Mouse (Mus musculus) large intestine, adult 2 months (tissue): ENCODE results near the gene Gm13119. TPM values are rescaled to one million over a fixed set of nuclear protein-coding genes. Genes with fewer than 3 reads are reported as not detected.
A peak's percentile ranks its signal among the peaks of the same experiment; 100 is the strongest.
"Not testable (repeated sequence)": the region's sequence is repeated elsewhere in the genome, so short reads cannot be mapped to it uniquely, and the experiment has no call there.

ENCODE experiments used
- DNase-seq: peaks from one replicate; pipeline ENCODE4 v3.0.0-alpha.2; 2012; ENCODE audit warnings: low read depth, low spot score
- WGBS: fragments of 180-500 bp; shearing (Covaris S2); methylation state at CpG from one replicate; pipeline ENCODE4 v1.1.7; 2018; 5-methylcytosine and 5-hydroxymethylcytosine counted together
- polyA plus RNA-seq: library from polyadenylated mRNA; depleted of rRNA; stranded (reverse); fragments of >200 nt; gene quantifications from 2 replicates; pipeline ENCODE4 v1.2.3, GENCODE M21; 2012; rRNA removed

Gene Gm13119
- polyA plus RNA-seq = not detected in 2 replicates

DNA sequence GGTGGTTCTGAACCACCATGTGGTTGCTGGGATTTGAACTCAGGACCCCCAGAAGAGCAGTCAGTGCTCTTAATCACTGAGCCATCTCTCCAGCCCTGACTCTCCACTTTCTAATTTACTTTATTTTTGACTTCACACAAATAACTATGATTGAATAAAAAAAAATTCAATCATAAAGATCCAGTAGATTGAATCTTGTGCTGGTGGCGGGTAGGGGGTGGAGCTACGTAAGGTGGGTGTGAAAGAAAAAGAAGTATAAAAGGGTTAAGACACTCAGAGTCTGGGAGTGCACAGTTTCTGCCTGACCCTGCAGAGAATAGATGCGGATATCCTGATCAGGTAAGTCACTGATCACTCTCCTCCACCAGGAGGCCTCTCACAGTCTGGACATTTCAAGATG is at the start of gene Gm13119:
TSS of gene Gm13119 (plus strand) at position 301 of the 400 bp plus-strand sequence.
- not testable (repeated sequence) for DNase-seq
- WGBS = 87% methylated on average over 3 of the region's 3 CpGs

GRCm38 (mm10) chr4:144312666-144313460 is 44.9 kb upstream of the Gm13119 start:
- DNase-seq = not testable (repeated sequence)
- WGBS = 57% methylated on average over 2 of the region's 2 CpGs

DNA sequence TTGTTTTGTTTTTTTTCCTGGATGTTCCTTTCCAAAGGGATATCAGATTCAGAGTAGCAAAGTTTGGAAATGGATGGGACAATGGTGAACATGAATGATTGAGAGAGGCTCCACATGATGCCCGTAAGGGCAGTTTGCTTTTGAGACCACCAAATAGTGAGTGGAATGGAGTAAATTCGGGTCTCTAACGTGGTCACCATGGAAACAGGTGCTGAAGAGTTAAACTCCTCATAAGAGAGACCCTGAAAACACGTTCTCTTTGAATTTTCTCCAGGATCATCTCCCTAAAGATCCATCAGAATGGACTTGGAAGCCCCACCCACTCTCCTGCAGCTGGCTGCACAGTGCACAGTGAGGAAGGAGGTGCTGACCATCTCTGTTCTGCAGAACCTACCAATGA is 27.8 kb upstream of the Gm13119 start, which contains the start of gene Gm13128:
TSS of gene Gm13128 (plus strand) at position 301 of the 400 bp plus-strand sequence.
- 46% methylated on average over 4 of the region's 4 CpGs for WGBS
- not testable (repeated sequence) for DNase-seq

- not testable (repeated sequence) for DNase-seq
- WGBS = 74% methylated on average over 3 of the region's 3 CpGs
Observed at GRCm38 (mm10) chr4:144335856-144336255, 21.9 kb upstream of the Gm13119 start.

DNA sequence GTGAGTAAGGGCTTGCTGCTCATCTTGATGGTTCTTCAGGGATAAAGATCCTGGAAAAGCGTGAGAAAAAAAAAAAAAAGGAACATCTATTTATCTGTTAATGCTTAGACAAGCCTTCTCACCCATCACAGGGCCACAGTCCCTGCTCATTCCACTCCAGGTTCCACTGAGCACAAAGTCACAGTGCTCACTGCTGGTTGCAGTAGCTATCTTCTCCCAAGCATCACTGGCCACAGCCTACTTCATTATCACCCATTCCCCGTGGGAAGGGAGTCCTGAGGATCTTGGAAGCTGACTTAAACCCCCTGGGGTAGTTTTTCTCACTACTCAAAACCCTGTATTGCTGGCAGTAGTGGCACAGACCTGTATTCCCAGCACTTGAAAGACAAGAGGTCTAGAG is 20.2 kb downstream of the Gm13119 start, which contains the start of gene Pramef20:
TSS of gene Pramef20 (minus strand) at position 23 of the 400 bp plus-strand sequence.
- no peak for DNase-seq

DNA sequence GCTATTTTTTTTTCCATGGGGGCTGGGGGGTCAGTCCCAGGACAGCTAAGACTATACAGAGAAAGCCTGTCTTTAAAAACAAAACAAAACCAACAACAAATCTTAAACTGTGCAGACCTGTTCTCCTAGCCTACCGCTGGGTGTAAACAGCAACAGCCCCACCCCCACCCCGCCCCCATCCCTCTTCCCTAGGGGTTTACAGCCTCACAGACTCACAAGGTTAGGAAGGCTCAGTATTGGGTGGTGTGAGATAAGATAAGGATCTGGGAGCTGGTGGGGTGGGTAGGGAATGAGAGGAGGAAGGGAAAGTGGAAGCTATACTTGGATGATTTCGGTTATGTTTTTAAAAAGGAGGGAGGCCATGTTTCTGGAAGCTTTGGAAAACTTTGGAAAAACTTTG is 38.6 kb downstream of the Gm13119 start:
- WGBS = 22% methylated on average over 3 of the region's 3 CpGs
- no peak for DNase-seq

More for the DNA sequence above, 20.2 kb downstream of the Gm13119 start, which contains the start of gene Pramef20:
- 38% methylated on average over 2 of the region's 2 CpGs for WGBS

DNA sequence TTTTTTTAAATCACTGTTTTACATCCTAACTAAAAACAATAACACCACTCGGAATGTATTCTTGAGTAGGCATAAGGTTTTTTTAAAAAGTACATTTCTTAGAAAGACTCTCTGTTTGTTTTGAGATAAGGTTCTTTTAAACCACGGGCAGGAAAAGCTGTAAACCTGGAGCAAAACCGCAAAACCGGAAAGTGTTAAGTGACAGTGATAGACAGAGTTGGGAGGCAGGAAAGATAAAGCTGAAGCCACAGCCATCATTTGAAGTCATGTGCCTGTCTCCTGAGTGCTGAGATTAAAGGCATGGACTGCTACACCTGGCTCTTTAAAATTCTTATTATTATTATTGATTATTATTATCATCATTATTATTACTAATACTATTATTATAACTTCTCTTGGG is 45.0 kb downstream of the Gm13119 start:
- no peak for DNase-seq
- WGBS = 10% methylated on average over 4 of the region's 4 CpGs

- peak; percentile 8 for DNase-seq
- WGBS = 2% methylated on average over 17 of the region's 17 CpGs
Observed at GRCm38 (mm10) chr4:144404456-144405086, 46.8 kb downstream of the Gm13119 start.

- WGBS = 86% methylated on average over 3 of the region's 3 CpGs
Observed at GRCm38 (mm10) chr4:144406261-144406660, 48.5 kb downstream of the Gm13119 start.

DNA sequence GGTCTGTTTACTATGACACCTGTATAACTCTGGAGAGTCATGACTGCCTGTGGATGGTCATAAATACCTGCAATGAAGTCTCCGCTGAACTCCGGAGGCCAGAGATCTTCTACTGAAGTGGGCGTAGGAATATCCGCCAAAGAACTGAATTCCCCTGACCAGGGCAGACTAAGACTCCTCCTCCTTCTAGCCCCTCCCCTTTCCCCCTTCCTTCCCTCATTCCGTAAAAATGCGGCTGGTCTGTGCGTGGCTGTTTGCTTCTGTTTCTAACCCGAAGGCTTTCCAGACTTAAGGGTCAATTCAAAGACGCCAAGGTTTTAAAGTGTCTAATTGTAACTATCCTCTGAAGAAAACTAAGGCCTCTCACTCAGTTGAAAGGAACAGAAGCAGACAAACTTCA is 50.5 kb downstream of the Gm13119 start, which contains the start of gene Pramef12:
TSS of gene Pramef12 (minus strand) at position 175 of the 400 bp plus-strand sequence.
- DNase-seq = no peak
- WGBS = 64% methylated on average over 9 of the region's 9 CpGs

More at GRCm38 (mm10) chr4:144406261-144406660, 48.5 kb downstream of the Gm13119 start:
- DNase-seq = no peak

Other genes with a start within 250 kb of the Gm13119 start
- gene Oog3, start 195.3 kb upstream of the Gm13119 start, polyA plus RNA-seq = not detected in 2 replicates
- gene Oog2, start 167.2 kb upstream of the Gm13119 start, polyA plus RNA-seq = not detected in 2 replicates
- gene C87977, start 144.6 kb upstream of the Gm13119 start, polyA plus RNA-seq = 0.17 and 0.23 TPM in 2 replicates
- gene Pramel5, start 77.5 kb upstream of the Gm13119 start, polyA plus RNA-seq = not detected in 2 replicates
- gene Gm13128, start 27.7 kb upstream of the Gm13119 start, polyA plus RNA-seq = not detected in 2 replicates
- not detected in 2 replicates for gene Pramef20, start 20.0 kb downstream of the Gm13119 start, polyA plus RNA-seq
- gene Pramef12, start 50.5 kb downstream of the Gm13119 start, polyA plus RNA-seq = 0.32 TPM in 1 of 2 replicates, not detected in the other
- gene 1700012P22Rik, start 80.8 kb downstream of the Gm13119 start, polyA plus RNA-seq = not detected in 2 replicates
- gene Gm9944, start 95.4 kb downstream of the Gm13119 start, polyA plus RNA-seq = not detected in 2 replicates
- not detected in 2 replicates for gene Aadacl3, start 105.8 kb downstream of the Gm13119 start, polyA plus RNA-seq
- not detected in 2 replicates for gene 9430007A20Rik, start 161.9 kb downstream of the Gm13119 start, polyA plus RNA-seq
- not detected in 2 replicates for gene Gm13124, start 207.2 kb downstream of the Gm13119 start, polyA plus RNA-seq